Mouse (Mus musculus): ENCODE measurements around the gene Gm47969. TPM values are rescaled to one million over a fixed set of nuclear protein-coding genes. Genes with fewer than 3 reads are reported as not detected.

Gm47969 gene
- polyA plus RNA-seq, 1 experiment from 2014 or later = not detected

DNA sequence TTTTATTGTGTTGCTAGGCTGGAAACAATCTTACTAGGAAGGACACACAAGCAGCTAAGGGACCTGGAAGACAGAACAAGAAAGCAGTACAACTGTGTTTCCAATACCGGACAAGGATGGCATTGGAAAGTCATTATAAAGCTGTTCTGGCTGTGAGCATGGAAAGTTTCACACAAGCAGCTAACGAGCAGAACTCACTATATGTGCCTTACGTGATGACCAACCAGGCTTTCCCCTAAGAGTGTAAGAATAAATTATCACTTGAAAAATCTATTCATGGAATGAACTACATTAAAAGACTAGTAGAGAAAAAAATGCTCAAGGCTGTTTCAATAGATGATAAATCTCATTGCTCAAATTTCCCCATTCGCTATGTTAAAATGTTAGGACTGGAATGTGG lies 21.8 kb downstream of the Gm47969 start:
- no peaks in the 10 kb centered on the region for H3K27me3 ChIP-seq (ENCODE audit: control insufficient read depth, insufficient read depth, low read depth, low read length)
- no peak overlapping the region for H3K4me2 ChIP-seq (ENCODE audit: low read depth, low read length)
- no peaks in the 10 kb centered on the region for H3K9me3 ChIP-seq (replicated peaks; ENCODE audit: control insufficient read depth, low read length)
- no peaks in the 10 kb centered on the region for H3K4me1 ChIP-seq (ENCODE audit: control insufficient read depth, low read depth, low read length)
- no peak overlapping the region for H3K4me3 ChIP-seq (ENCODE audit: low read depth, low read length)
- no peaks in the 10 kb centered on the region for H3K36me3 ChIP-seq (ENCODE audit: control insufficient read depth, insufficient read depth)
- no peak overlapping the region for H3K27ac ChIP-seq (ENCODE audit: low read length)
- 79% methylated on average over 4 of the region's 4 CpGs for WGBS (ENCODE audit: insufficient replicate concordance)
- no peak overlapping the region for H3K9ac ChIP-seq (ENCODE audit: low read depth, low read length)
- ATAC-seq (ENCODE audit: low read depth) = no peak

DNA sequence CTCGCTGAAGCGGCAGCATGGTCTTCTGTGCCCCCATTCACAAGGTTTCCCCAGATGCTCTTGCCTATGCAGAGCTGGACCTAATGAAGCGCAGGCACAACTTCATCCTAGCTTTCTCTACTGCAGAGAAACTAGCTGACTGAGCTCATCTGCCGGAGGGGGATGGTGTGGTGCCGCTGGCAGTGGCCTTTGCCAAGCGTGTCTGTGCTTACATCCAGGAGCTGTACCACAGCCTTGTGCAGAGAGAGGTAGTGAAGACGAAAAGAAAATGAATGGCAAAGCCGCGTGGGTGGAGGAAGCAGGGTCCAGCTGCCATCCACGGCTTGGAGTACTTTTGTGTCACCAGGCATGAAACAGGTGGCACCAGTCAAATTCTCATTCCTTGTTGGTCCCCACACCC lies 22.5 kb downstream of the Gm47969 start:
- ATAC-seq (ENCODE audit: low read depth) = no peak
- WGBS (ENCODE audit: insufficient replicate concordance) = 69% methylated on average over 10 of the region's 10 CpGs
- Histone ChIP-seq H3K27me3 (ENCODE audit: control insufficient read depth, insufficient read depth, low read depth, low read length) (no peaks in the 10 kb centered on the region), H3K9me3 (replicated peaks; ENCODE audit: control insufficient read depth, low read length) (no peaks in the 10 kb centered on the region), H3K4me1 (ENCODE audit: control insufficient read depth, low read depth, low read length) (no peaks in the 10 kb centered on the region), H3K9ac (ENCODE audit: low read depth, low read length) (no peak overlapping the region), H3K4me2 (ENCODE audit: low read depth, low read length) (no peak overlapping the region), H3K4me3 (ENCODE audit: low read depth, low read length) (no peak overlapping the region), H3K36me3 (ENCODE audit: control insufficient read depth, insufficient read depth) (no peaks in the 10 kb centered on the region), H3K27ac (ENCODE audit: low read length) (no peak overlapping the region)

GRCm38 (mm10) chr1:83075526-83076189 lies 30.9 kb downstream of the Gm47969 start:
- H3K36me3 ChIP-seq (ENCODE audit: control insufficient read depth, insufficient read depth) = no peaks in the 10 kb centered on the region
- H3K9me3 ChIP-seq (replicated peaks; ENCODE audit: control insufficient read depth, low read length) = no peaks in the 10 kb centered on the region
- H3K4me2 ChIP-seq (ENCODE audit: low read depth, low read length) = no peak overlapping the region
- no peak overlapping the region for H3K27ac ChIP-seq (ENCODE audit: low read length)
- WGBS (ENCODE audit: insufficient replicate concordance) = 32% methylated on average over 15 of the region's 15 CpGs
- no peaks in the 10 kb centered on the region for H3K27me3 ChIP-seq (ENCODE audit: control insufficient read depth, insufficient read depth, low read depth, low read length)
- ATAC-seq (ENCODE audit: low read depth) = no peak
- no peak overlapping the region for H3K4me3 ChIP-seq (ENCODE audit: low read depth, low read length)
- H3K9ac ChIP-seq (ENCODE audit: low read depth, low read length) = no peak overlapping the region
- no peaks in the 10 kb centered on the region for H3K4me1 ChIP-seq (ENCODE audit: control insufficient read depth, low read depth, low read length)

DNA sequence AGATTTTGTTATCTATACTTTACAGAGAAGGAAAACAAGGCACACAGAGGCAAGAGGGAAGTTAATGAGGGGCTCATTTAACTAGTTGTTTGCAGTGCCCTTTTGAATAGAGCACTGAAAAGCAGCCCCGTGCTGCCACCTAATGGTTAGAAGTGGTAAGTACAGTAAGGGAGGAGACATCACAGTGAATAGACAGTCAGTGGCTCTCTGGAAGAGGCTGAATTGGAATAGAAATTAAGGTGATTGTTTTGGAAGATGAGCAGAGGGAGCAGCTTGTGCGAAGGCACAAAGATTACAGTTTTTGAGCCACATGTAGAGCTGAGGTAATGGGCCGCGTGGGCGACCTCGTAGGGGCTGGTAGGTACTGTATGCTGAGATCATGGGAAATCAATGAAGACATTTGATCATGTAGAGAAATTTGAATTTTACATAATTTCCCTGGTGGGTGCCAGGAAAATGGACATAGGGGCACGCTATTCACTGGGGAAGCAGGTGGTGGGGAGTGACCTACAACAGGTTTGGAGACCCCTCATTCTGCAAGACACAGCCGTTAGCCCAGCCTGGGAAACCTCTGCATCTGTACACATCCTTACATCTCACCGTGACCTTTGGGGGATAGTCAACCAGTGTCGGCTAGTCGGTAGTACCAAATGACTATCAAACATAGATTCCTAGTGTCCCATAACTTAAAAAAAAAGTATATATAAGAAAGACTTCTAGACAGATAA lies 31.6 kb downstream of the Gm47969 start:
- H3K27me3 ChIP-seq (ENCODE audit: control insufficient read depth, insufficient read depth, low read depth, low read length) = no peaks in the 10 kb centered on the region
- H3K4me1 ChIP-seq (ENCODE audit: control insufficient read depth, low read depth, low read length) = no peaks in the 10 kb centered on the region
- no peak overlapping the region for H3K4me2 ChIP-seq (ENCODE audit: low read depth, low read length)
- H3K9ac ChIP-seq (ENCODE audit: low read depth, low read length) = no peak overlapping the region
- whole genome bisulfite sequencing (ENCODE audit: insufficient replicate concordance) = 35% methylated on average over 11 of the region's 11 CpGs
- no peak overlapping the region for H3K4me3 ChIP-seq (ENCODE audit: low read depth, low read length)
- H3K36me3 ChIP-seq (ENCODE audit: control insufficient read depth, insufficient read depth) = no peaks in the 10 kb centered on the region
- ATAC-seq (ENCODE audit: low read depth) = no peak
- no peak overlapping the region for H3K27ac ChIP-seq (ENCODE audit: low read length)
- H3K9me3 ChIP-seq (replicated peaks; ENCODE audit: control insufficient read depth, low read length) = no peaks in the 10 kb centered on the region

GRCm38 (mm10) chr1:83077016-83077415 lies 32.3 kb downstream of the Gm47969 start:
- ATAC-seq (ENCODE audit: low read depth) = no peak
- 35% methylated on average over 6 of the region's 6 CpGs for WGBS (ENCODE audit: insufficient replicate concordance)
- no peak overlapping the region for H3K4me3 ChIP-seq (ENCODE audit: low read depth, low read length)

DNA sequence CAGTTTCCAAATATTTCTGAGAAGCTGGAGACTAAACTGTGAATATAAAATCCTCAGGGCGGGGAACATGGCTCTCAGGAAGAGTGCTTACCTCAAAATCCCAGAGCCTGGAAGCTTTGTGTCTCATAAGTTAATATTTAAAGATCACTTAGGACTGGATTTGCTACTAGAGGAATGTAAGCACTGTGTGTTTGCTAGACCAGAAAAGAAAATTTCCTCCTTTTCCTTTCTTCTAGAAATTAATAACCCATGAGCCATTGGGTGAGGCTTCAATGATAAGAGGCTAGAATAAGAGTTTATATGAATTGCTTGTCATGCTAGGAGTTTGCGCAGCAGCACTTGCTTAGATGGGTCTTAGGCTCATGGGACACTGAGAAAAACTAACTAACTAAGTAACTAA lies 40.1 kb downstream of the Gm47969 start:
- ATAC-seq (ENCODE audit: low read depth) = no peak
- Histone ChIP-seq H3K4me1 (ENCODE audit: control insufficient read depth, low read depth, low read length) (no peaks in the 10 kb centered on the region), H3K27me3 (ENCODE audit: control insufficient read depth, insufficient read depth, low read depth, low read length) (no peaks in the 10 kb centered on the region), H3K36me3 (ENCODE audit: control insufficient read depth, insufficient read depth) (no peaks in the 10 kb centered on the region), H3K9ac (ENCODE audit: low read depth, low read length) (no peak overlapping the region), H3K27ac (ENCODE audit: low read length) (no peak overlapping the region), H3K9me3 (replicated peaks; ENCODE audit: control insufficient read depth, low read length) (no peaks in the 10 kb centered on the region), H3K4me2 (ENCODE audit: low read depth, low read length) (no peak overlapping the region), H3K4me3 (ENCODE audit: low read depth, low read length) (no peak overlapping the region)
- 54% methylated on average over 2 of the region's 2 CpGs for WGBS (ENCODE audit: insufficient replicate concordance)

More at GRCm38 (mm10) chr1:83077016-83077415, 32.3 kb downstream of the Gm47969 start:
- Histone ChIP-seq H3K4me1 (ENCODE audit: control insufficient read depth, low read depth, low read length) (no peaks in the 10 kb centered on the region), H3K4me2 (ENCODE audit: low read depth, low read length) (no peak overlapping the region), H3K9me3 (replicated peaks; ENCODE audit: control insufficient read depth, low read length) (no peaks in the 10 kb centered on the region), H3K36me3 (ENCODE audit: control insufficient read depth, insufficient read depth) (no peaks in the 10 kb centered on the region), H3K27ac (ENCODE audit: low read length) (no peak overlapping the region), H3K27me3 (ENCODE audit: control insufficient read depth, insufficient read depth, low read depth, low read length) (no peaks in the 10 kb centered on the region), H3K9ac (ENCODE audit: low read depth, low read length) (no peak overlapping the region)

- H3K4me3 ChIP-seq (ENCODE audit: low read depth, low read length) = no peak overlapping the region
- 55% methylated on average over 3 of the region's 3 CpGs for WGBS (ENCODE audit: insufficient replicate concordance)
- no peak overlapping the region for H3K9ac ChIP-seq (ENCODE audit: low read depth, low read length)
- no peaks in the 10 kb centered on the region for H3K9me3 ChIP-seq (replicated peaks; ENCODE audit: control insufficient read depth, low read length)
- no peak for ATAC-seq (ENCODE audit: low read depth)
- no peaks in the 10 kb centered on the region for H3K36me3 ChIP-seq (ENCODE audit: control insufficient read depth, insufficient read depth)
- no peaks in the 10 kb centered on the region for H3K27me3 ChIP-seq (ENCODE audit: control insufficient read depth, insufficient read depth, low read depth, low read length)
- H3K4me2 ChIP-seq (ENCODE audit: low read depth, low read length) = no peak overlapping the region
- H3K27ac ChIP-seq (ENCODE audit: low read length) = no peak overlapping the region
- H3K4me1 ChIP-seq (ENCODE audit: control insufficient read depth, low read depth, low read length) = no peaks in the 10 kb centered on the region
Measured at GRCm38 (mm10) chr1:83091268-83091667, 46.5 kb downstream of the Gm47969 start.

Other genes starting within 250 kb of the Gm47969 start
- gene Agfg1, start 205.4 kb upstream of the Gm47969 start, polyA plus RNA-seq (2015; fragmentation: Nextera tagmentation; extraction: Ambion mirVana) = 39.0 and 44.7 TPM in 2 replicates
- gene A030005L19Rik, start 131.6 kb upstream of the Gm47969 start, polyA plus RNA-seq (2015; fragmentation: Nextera tagmentation; extraction: Ambion mirVana) = 0.11 TPM in 1 of 2 replicates, not detected in the other
- not detected in 2 replicates for gene A030014E15Rik, start 120.0 kb upstream of the Gm47969 start, polyA plus RNA-seq (2015; fragmentation: Nextera tagmentation; extraction: Ambion mirVana)
- not detected in 2 replicates for gene Gm6217, start 113.5 kb upstream of the Gm47969 start, polyA plus RNA-seq (2015; fragmentation: Nextera tagmentation; extraction: Ambion mirVana)
- gene A030003K21Rik, start 101.5 kb upstream of the Gm47969 start, polyA plus RNA-seq (2015; fragmentation: Nextera tagmentation; extraction: Ambion mirVana) = not detected in 2 replicates
- gene Gm7544, start 88.9 kb upstream of the Gm47969 start, polyA plus RNA-seq (2015; fragmentation: Nextera tagmentation; extraction: Ambion mirVana) = not detected in 2 replicates
- gene Gm47955, start 84.6 kb upstream of the Gm47969 start, polyA plus RNA-seq (2015; fragmentation: Nextera tagmentation; extraction: Ambion mirVana) = not detected in 2 replicates
- gene Gm47959, start 44.4 kb upstream of the Gm47969 start, polyA plus RNA-seq (2015; fragmentation: Nextera tagmentation; extraction: Ambion mirVana) = not detected in 2 replicates
- gene Slc19a3, start 6.5 kb upstream of the Gm47969 start, polyA plus RNA-seq (2015; fragmentation: Nextera tagmentation; extraction: Ambion mirVana) = 0.08 TPM in 1 of 2 replicates, not detected in the other
- gene Krtap28-10, start 2.5 kb upstream of the Gm47969 start, polyA plus RNA-seq (2015; fragmentation: Nextera tagmentation; extraction: Ambion mirVana) = not detected in 2 replicates
- gene A030005K14Rik, start 14.4 kb downstream of the Gm47969 start, polyA plus RNA-seq (2015; fragmentation: Nextera tagmentation; extraction: Ambion mirVana) = not detected in 2 replicates
- gene Krtap28-13, start 16.0 kb downstream of the Gm47969 start, polyA plus RNA-seq (2015; fragmentation: Nextera tagmentation; extraction: Ambion mirVana) = not detected in 2 replicates
- not detected in 2 replicates for gene Ccl20, start 71.8 kb downstream of the Gm47969 start, polyA plus RNA-seq (2015; fragmentation: Nextera tagmentation; extraction: Ambion mirVana)
- not detected in 2 replicates for gene Daw1, start 114.8 kb downstream of the Gm47969 start, polyA plus RNA-seq (2015; fragmentation: Nextera tagmentation; extraction: Ambion mirVana)

Data from liver, embryonic 16.5 days (tissue).